Mouse (Mus musculus): ENCODE results near the gene Gm20388.

GRCm38 (mm10) chr8:121158812-121159211, 1248.2 kb downstream of the Gm20388 start:
- TF ChIP-seq CTCF (IDR thresholded peaks at IDR 0.05; ENCODE audit: insufficient read depth, low read depth, low read length) (no peak), POLR2A (IDR thresholded peaks at IDR 0.05; ENCODE audit: insufficient read depth, low read depth, low read length) (no peak)

Data from olfactory bulb, adult 2 months (tissue).